Mouse (Mus musculus): ENCODE data around the gene Ppfia3.
A peak's percentile ranks its signal among the peaks of the same experiment; 100 is the strongest.

Gene Ppfia3

GRCm38 (mm10) chr7:45312686-45313453 lies 53.9 kb downstream of the Ppfia3 start:
- no peak for DNase-seq (ENCODE audit: low spot score)

GRCm38 (mm10) chr7:45312023-45312422 lies 54.8 kb downstream of the Ppfia3 start:
- DNase-seq (ENCODE audit: low spot score) = no peak

- DNase-seq (ENCODE audit: low spot score) = no peak
These were observed 57.4 kb downstream of the Ppfia3 start for GRCm38 (mm10) chr7:45309455-45309854.

- DNase-seq (ENCODE audit: low spot score) = no peak
These were observed 58.1 kb downstream of the Ppfia3 start for GRCm38 (mm10) chr7:45308551-45309240.

- peak; percentile 71 for DNase-seq (ENCODE audit: low spot score)
These were observed 61.5 kb downstream of the Ppfia3 start for GRCm38 (mm10) chr7:45305275-45305674.

- DNase-seq (ENCODE audit: low spot score) = no peak
These were observed 62.0 kb downstream of the Ppfia3 start for GRCm38 (mm10) chr7:45304869-45305268.

GRCm38 (mm10) chr7:45302626-45303025 lies 64.2 kb downstream of the Ppfia3 start:
- no peak for DNase-seq (ENCODE audit: low spot score)

- no peak for DNase-seq (ENCODE audit: low spot score)
These were observed 66.5 kb downstream of the Ppfia3 start for GRCm38 (mm10) chr7:45300270-45300669.

- peak; percentile 63 for DNase-seq (ENCODE audit: low spot score)
These were observed 67.1 kb downstream of the Ppfia3 start for GRCm38 (mm10) chr7:45299752-45300151.

- no peak for DNase-seq (ENCODE audit: low spot score)
These were observed 69.3 kb downstream of the Ppfia3 start for GRCm38 (mm10) chr7:45297563-45297962.

- DNase-seq (ENCODE audit: low spot score) = no peak
These were observed 70.2 kb downstream of the Ppfia3 start for GRCm38 (mm10) chr7:45296626-45297025.
